Mouse (Mus musculus): Measurements from ENCODE around the gene B4galt1.

- TF ChIP-seq CTCF (IDR thresholded peaks at IDR 0.05; ENCODE audit: low read depth, low read length) (no peak), GATA1 (IDR thresholded peaks at IDR 0.05; ENCODE audit: borderline replicate concordance, low read length) (no peak), TAL1 (conservative IDR thresholded peaks at IDR 0.05; ENCODE audit: low read depth, low read length) (no peak), POLR2AphosphoS5 (IDR thresholded peaks at IDR 0.05; ENCODE audit: insufficient replicate concordance, low read depth, low read length) (no peak)
These were observed 22.0 kb upstream of the B4galt1 start for GRCm38 (mm10) chr4:40875842-40876241.

All from G1E (cell line).